Mouse (Mus musculus) monocyte, adult 2 months (primary cell): ENCODE results near the gene Spata13.

ENCODE experiments used
- DNase-seq, 2 experiments: peaks; one replicate each; pipeline ENCODE4 v3.0.0; 2022; ENCODE audit warnings: low spot score in 2 of 2, low read depth in 1 of 2

The Spata13 gene

DNA sequence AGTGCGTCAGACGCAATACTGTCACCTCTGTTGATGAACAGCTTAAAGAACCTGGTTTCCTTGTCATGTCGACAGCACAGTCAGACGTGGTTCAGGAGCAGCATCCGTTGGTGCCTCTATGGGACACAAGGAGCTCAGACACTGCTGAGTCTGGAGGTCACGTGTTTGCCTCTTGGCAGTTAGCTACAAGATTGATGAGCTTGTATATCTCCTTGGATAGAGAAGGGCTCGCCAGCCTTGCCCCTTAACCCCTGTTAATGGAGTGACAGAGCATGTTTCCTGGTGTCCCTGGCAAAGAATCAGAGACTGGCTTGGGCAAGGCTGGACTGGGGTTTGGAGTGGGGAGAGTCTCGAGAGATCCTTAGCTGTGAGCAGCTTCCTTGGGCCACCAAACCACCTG is 4.4 kb downstream of the Spata13 start:
- DNase-seq, result no peak

DNA sequence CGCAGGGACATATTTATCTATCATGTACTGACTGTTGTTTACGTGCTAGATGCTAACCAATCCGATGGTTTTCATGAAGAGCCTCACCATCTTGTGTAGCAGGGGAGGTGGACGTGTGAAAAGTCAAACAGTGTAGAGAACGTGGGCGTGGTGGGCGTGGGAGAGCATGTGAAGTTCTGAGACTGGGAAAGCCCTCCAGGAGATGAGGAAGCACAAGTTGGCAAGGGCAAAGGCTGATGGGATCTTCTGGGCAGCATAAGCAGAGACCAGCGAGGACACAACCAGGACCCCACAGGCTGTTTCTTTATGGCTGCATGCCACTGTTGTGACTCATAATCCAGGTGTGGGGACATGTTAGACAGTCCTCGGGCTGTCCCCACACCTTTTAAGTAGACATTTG is 5.4 kb downstream of the Spata13 start:
- DNase-seq, result no peak

- no peak for DNase-seq
These were observed 7.3 kb downstream of the Spata13 start for GRCm38 (mm10) chr14:60641120-60641519.

DNA sequence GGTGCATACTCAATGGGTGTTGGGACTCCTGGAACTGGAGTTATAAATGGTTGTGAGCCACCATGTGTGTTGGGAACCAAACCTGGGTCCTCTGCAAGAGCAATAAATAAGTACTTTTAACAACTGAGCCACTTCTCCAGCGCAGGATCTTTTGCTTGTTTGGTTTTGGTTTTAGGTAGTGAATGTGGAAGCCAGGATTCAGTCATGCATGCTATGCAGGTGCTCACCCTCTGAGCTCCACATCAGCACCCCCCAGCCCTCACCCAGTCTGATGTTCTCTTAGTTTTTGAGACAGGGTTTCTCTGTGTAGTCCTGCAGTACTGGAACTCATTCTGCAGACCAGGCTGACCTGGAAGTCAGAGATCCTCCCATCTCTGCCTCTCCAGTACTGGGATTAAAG is 8.3 kb downstream of the Spata13 start:
- DNase-seq, result no peak

DNA sequence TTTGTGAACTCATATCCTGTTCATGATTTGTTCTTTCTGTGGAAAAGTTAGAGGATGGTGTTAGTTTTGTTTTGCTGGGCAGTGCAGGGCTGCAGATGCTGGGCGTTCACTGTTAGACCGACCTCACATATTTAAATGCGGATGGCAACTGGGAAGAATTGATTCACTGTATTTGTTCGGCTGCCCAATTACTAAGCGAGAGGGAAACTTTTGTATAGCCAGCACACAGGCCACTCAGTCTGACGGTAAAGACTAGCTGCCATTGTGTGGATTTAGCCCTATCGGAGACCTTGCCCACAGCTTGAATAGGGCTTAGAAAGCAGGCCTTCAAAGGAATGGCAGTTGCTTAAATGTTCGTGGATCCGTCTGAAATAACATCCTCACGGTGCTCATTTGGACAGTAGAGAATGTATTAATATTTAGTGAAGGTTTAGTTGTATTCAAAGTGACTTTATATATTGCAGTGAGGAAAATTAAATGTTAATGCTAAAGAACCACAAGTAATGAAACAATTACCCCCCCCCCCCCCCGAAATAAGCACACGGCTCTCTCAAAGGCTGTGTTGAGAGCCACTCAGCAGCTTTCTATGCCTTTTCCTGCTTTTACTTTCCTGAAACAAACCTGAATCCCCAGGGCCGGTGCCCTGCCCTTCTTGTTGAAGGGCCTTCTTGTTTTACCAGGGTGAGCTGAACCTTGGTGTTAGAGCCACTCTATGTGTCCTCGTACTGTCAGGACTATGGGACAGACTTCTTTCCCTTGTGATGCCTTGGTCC is 9.5 kb downstream of the Spata13 start:
- no peak for DNase-seq

- DNase-seq, result no peak
These were observed 12.6 kb downstream of the Spata13 start for GRCm38 (mm10) chr14:60646373-60646772.

DNA sequence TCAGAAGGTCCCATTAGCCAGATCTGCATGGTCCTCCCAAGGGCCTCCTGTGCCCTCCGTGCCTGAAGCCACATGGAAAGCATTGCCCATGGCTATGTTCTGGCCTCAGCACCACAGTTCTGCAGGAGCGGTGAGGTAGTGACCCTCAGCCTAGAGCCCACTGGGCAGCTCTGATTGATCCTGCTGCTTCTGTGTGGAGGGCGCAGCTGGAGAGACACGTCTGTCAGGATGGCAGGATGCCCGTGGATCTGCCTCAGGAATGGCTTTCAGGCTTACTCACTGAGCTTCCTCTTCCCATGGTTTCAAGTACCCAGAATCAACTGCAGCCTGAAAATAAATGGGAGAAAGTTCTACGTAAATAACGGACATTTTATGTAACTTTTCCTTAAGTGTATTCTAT is 14.1 kb downstream of the Spata13 start:
- DNase-seq, result no peak

- no peak for DNase-seq
These were observed 15.2 kb downstream of the Spata13 start for GRCm38 (mm10) chr14:60648956-60649355.

DNA sequence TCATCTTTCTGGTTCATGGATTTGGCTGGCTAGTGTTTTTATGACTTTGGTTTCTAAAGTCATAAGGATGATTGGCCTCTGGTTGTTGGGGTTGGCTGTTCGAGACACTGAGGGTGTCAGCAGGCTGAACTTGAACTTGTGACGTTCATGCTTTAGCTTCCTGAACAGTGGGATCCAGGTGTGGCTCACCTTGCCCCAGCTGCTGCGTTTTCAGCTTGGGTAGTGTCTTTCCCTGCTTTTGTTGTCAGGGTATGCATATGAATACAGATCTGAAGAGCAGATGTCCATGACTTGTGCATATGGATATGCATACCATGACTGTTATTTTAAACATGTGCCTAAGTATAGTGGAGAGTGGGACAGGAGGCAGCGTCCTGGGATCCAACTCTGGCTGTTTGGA is 19.4 kb downstream of the Spata13 start:
- no peak for DNase-seq

DNA sequence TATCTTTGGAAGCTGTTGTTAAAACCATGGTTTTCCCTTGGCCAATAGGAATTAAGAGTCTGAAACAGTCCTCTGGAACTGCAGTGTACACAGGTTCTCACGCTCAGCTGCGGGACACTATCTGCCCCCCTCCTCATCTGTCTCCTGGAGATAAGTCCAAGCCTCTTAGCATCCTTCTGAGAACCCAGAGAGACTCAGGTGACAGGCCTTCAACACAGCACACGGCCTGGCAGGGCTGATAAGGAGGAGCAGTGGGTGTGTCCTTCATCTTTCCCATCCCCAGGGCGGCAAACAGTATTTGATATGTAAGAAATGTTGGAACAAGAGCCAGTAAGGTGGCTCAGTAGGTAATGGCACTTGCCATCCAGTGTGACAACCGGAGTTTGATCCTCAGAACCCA is 20.2 kb downstream of the Spata13 start:
- no peak for DNase-seq

- DNase-seq, result no peak
These were observed 20.9 kb downstream of the Spata13 start for GRCm38 (mm10) chr14:60654708-60655107.

GRCm38 (mm10) chr14:60655941-60656700 is 22.3 kb downstream of the Spata13 start:
- DNase-seq, result no peak

DNA sequence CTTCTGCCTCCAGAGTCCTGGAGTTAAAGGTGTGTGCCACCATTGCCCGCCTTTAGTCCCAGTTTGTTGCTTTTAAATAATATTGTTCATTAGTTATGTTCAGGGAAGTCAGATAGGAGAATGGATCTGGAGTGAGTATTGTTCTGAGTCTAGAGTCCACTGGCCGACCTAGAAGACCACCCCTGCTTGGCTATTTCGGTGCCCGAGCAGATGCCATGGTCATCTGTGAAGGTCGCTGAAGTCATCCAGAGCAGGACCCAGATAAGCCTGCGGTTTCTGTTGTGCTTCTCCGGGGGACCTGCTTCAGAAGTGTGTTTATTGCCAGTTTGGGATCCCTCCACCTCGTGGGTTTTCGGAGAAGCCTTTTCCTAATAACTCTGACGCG is 22.9 kb downstream of the Spata13 start:
- DNase-seq, result no peak

GRCm38 (mm10) chr14:60657891-60658290 is 24.1 kb downstream of the Spata13 start:
- DNase-seq, result no peak

GRCm38 (mm10) chr14:60659498-60659897 is 25.7 kb downstream of the Spata13 start:
- no peak for DNase-seq

GRCm38 (mm10) chr14:60660591-60660990 is 26.8 kb downstream of the Spata13 start:
- no peak for DNase-seq

GRCm38 (mm10) chr14:60661281-60661680 is 27.5 kb downstream of the Spata13 start:
- DNase-seq, result no peak

GRCm38 (mm10) chr14:60663309-60663940 is 29.6 kb downstream of the Spata13 start:
- no peak for DNase-seq

DNA sequence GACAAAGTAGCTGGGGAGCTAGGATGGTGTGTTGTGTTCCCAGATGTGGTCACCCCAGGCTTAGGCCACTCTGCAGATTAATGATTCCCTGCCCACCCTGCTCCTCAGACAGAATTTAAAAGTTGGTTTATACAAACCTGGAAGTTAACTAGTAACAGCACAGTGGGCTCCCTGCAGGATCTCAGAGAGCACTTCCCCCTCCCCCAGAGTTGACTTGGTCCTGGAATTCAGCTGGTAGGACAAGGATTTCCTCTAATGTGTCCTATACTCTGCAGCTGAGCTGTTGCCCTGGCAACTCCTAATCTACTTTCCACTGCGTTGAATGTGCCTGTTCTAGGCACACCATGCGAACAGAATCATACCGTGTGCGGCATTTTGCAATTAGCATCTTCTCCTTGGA is 30.8 kb downstream of the Spata13 start:
- DNase-seq, result no peak

GRCm38 (mm10) chr14:60665263-60665662 is 31.5 kb downstream of the Spata13 start:
- DNase-seq, result no peak

- no peak for DNase-seq
These were observed 32.5 kb downstream of the Spata13 start for GRCm38 (mm10) chr14:60666252-60666651.

- DNase-seq, result no peak
These were observed 36.4 kb downstream of the Spata13 start for GRCm38 (mm10) chr14:60670191-60670590.
